Mouse (Mus musculus): Measurements from ENCODE around the gene Ap1s2.

Gene Ap1s2

GRCm38 (mm10) chrX:163981092-163981491 lies 72.3 kb downstream of the Ap1s2 start:
- DNase-seq (ENCODE audit: low spot score in 2 of 2), result no peak

- no peak for DNase-seq (ENCODE audit: low spot score in 2 of 2)
Measured at GRCm38 (mm10) chrX:163981500-163981899, 72.7 kb downstream of the Ap1s2 start.

GRCm38 (mm10) chrX:163982129-163982528 lies 73.3 kb downstream of the Ap1s2 start:
- DNase-seq (ENCODE audit: low spot score in 2 of 2), result no peak

Measured in right cerebral cortex, postnatal 10 days (tissue).